Mouse (Mus musculus) kidney, postnatal 0 days (tissue): ENCODE measurements around the gene Rsrc1. TPM values are rescaled to one million over a fixed set of nuclear protein-coding genes. Genes with fewer than 3 reads are reported as not detected.

Source experiments
- ATAC-seq: fragments of 200-750 bp; cut with Nextera tagmentation; replicated peaks from 2 replicates; pipeline ENCODE4 v1.8.0; 2017; ENCODE audit warnings: low read depth, moderate number of reproducible peaks, moderate TSS enrichment, moderate library complexity; ENCODE audit not compliant: low FRiP score
- DNase-seq: peaks from one replicate; pipeline ENCODE4 v3.0.0-alpha.2; 2016; ENCODE audit warnings: low spot score
- H3K27ac ChIP-seq: fragments of 300-500 bp; sonication (generic); 2 replicates; pipeline ENCODE4 v1.5.1; 2014; ENCODE audit warnings: mild to moderate bottlenecking
- H3K27me3 ChIP-seq: fragments of 300-500 bp; sonication (generic); 2 replicates; pipeline ENCODE4 v1.6.1; 2014; ENCODE audit warnings: low read length, mixed read lengths; ENCODE audit not compliant: insufficient read depth
- H3K36me3 ChIP-seq: fragments of 300-500 bp; sonication (generic); 2 replicates; pipeline ENCODE4 v1.6.1; 2014; ENCODE audit warnings: low read length, mixed read lengths; ENCODE audit not compliant: insufficient read depth
- H3K4me1 ChIP-seq: fragments of 300-500 bp; sonication (generic); replicated peaks from 2 replicates; pipeline ENCODE4 v1.6.1; 2014; ENCODE audit warnings: antibody characterized with exemption, low read length, mixed read lengths; ENCODE audit not compliant: insufficient read depth
- H3K4me2 ChIP-seq: fragments of 300-500 bp; sonication (generic); 2 replicates; pipeline ENCODE4 v1.6.1; 2014; ENCODE audit warnings: mild to moderate bottlenecking, low read length, moderate library complexity, mixed read lengths
- H3K4me3 ChIP-seq: fragments of 300-500 bp; sonication (generic); replicated peaks from 2 replicates; pipeline ENCODE4 v1.5.1; 2014; ENCODE audit warnings: low read depth, low read length
- H3K9ac ChIP-seq: fragments of 300-500 bp; sonication (generic); 2 replicates; pipeline ENCODE4 v1.6.1; 2014; ENCODE audit warnings: low read depth, low read length
- H3K9me3 ChIP-seq: fragments of 300-500 bp; sonication (generic); replicated peaks from 2 replicates; pipeline ENCODE4 v1.6.1; 2016; ENCODE audit warnings: low read length, inconsistent platforms, mixed read lengths
- CTCF ChIP-seq: IDR thresholded peaks from 2 replicates; pipeline ENCODE4 v1.5.1; 2016; ENCODE audit warnings: antibody characterized with exemption, low read depth, mild to moderate bottlenecking, moderate library complexity
- WGBS: fragments of 180-500 bp; shearing (Covaris S2); extraction: QIAGEN DNeasy Blood & Tissue Kit; methylation state at CpG from one replicate; pipeline ENCODE4 v1.1.7; 2014; 5-methylcytosine and 5-hydroxymethylcytosine counted together
- polyA plus RNA-seq: library from polyadenylated mRNA; unstranded; fragments of >200 nt; fragmentation: Nextera tagmentation; extraction: Ambion mirVana; gene quantifications from 2 replicates; pipeline ENCODE4 v1.2.1, GENCODE M21; 2015

Gene Rsrc1
- polyA plus RNA-seq, 1 experiment from 2014 or later, result 26.6 TPM

DNA sequence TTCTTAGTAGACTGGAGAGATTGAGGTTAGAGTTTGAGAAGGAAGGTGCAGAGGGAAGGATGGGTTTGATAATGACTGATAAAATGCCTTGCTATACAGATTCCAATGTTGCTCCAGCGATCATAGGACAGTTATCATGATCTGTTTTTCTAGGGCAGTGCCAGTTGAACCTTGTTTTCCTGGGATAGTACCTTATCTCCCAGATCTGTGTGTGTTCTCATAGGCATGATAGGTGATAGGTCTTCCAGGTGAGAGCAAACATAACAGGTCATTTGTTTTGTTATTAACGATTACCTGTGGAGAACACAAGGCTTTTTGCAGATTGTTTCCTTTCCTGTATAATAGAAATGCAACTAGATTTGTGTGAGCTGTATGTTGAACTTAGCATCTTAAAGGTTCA, 94.3 kb downstream of the Rsrc1 start:
- Histone ChIP-seq H3K4me1 (no peaks in the 10 kb centered on the region), H3K4me2 (no peak overlapping the region), H3K27ac (no peak overlapping the region), H3K27me3 (no peaks in the 10 kb centered on the region), H3K36me3 (no peaks in the 10 kb centered on the region), H3K4me3 (no peak overlapping the region), H3K9me3 (no peaks in the 10 kb centered on the region), H3K9ac (no peak overlapping the region)
- TF ChIP-seq CTCF, result no peak
- WGBS, result 86% methylated on average over 2 of the region's 2 CpGs
- ATAC-seq (no peak), DNase-seq (no peak)

DNA sequence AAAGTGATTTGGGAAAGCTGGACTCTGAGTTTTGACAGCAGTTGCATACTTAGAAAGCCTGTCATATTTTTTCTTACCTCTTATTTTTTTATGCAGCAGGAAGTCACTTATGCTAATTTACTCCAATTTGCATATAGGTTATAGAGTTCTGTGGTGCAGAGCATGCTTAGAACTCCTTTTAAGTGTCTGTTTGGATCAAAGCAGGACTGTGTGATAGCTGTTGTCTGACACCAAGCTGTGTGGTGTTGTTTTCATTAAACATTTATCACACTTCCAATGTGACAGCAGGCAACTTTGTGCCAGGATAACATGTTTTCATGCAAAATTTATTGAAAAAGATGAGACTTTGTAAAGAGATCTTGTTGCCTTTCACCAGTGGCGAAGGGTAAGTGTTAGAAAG, 103.6 kb downstream of the Rsrc1 start:
- no peak for TF ChIP-seq CTCF
- DNase-seq (no peak), ATAC-seq (no peak)
- no peak overlapping the region for H3K4me2 ChIP-seq
- H3K36me3 ChIP-seq, result no peaks in the 10 kb centered on the region
- WGBS, result 85% methylated on average over 1 of the region's 1 CpGs
- H3K27ac ChIP-seq, result no peak overlapping the region
- H3K4me3 ChIP-seq, result no peak overlapping the region
- no peaks in the 10 kb centered on the region for H3K4me1 ChIP-seq
- H3K9ac ChIP-seq, result no peak overlapping the region
- no peaks in the 10 kb centered on the region for H3K27me3 ChIP-seq
- no peaks in the 10 kb centered on the region for H3K9me3 ChIP-seq

DNA sequence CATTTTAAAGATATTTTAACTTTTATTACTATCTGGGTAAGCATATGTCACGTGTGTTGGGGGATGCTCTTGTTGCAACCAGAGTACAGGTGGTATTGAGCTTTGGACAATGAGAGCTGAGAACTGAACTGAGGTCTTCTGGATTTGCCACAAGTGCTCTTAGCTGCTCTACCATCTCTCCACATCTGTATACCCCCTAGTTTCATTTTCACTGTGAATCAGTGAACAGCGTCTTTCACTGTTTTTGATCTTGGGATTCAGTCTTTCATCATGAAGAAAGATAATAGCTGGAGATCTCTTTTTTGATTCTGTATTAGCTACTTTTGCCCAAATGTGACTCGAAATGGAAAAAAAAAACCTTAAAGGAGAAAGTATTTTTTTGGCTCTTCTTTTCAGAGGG, 127.2 kb downstream of the Rsrc1 start:
- DNase-seq (no peak), ATAC-seq (no peak)
- Histone ChIP-seq H3K9ac (no peak overlapping the region), H3K27me3 (no peaks in the 10 kb centered on the region), H3K4me1 (no peaks in the 10 kb centered on the region), H3K9me3 (no peaks in the 10 kb centered on the region), H3K27ac (no peak overlapping the region), H3K36me3 (no peaks in the 10 kb centered on the region), H3K4me2 (no peak overlapping the region), H3K4me3 (no peak overlapping the region)
- TF ChIP-seq CTCF, result no peak
- WGBS, result 94% methylated on average over 3 of the region's 3 CpGs

- no peak for DNase-seq
- Histone ChIP-seq H3K4me3 (no peak overlapping the region), H3K27me3 (no peaks in the 10 kb centered on the region), H3K27ac (no peak overlapping the region), H3K4me2 (no peak overlapping the region), H3K9me3 (no peaks in the 10 kb centered on the region), H3K36me3 (no peaks in the 10 kb centered on the region), H3K4me1 (no peaks in the 10 kb centered on the region), H3K9ac (no peak overlapping the region)
- TF ChIP-seq CTCF, result no peak
- ATAC-seq, result no peak
- WGBS, result 79% methylated on average over 4 of the region's 4 CpGs
Observed at GRCm38 (mm10) chr3:67116317-67116716, 135.1 kb downstream of the Rsrc1 start.

GRCm38 (mm10) chr3:67132521-67132920, 151.3 kb downstream of the Rsrc1 start:
- DNase-seq (no peak), ATAC-seq (no peak)
- WGBS, result 81% methylated on average over 3 of the region's 3 CpGs

GRCm38 (mm10) chr3:67135749-67136375, 154.7 kb downstream of the Rsrc1 start:
- no peak for ATAC-seq
- H3K36me3 ChIP-seq, result no peaks in the 10 kb centered on the region
- WGBS, result 95% methylated on average over 2 of the region's 2 CpGs
- H3K4me3 ChIP-seq, result no peak overlapping the region
- no peak for TF ChIP-seq CTCF
- no peaks in the 10 kb centered on the region for H3K4me1 ChIP-seq
- no peak overlapping the region for H3K4me2 ChIP-seq
- no peak overlapping the region for H3K9ac ChIP-seq
- no peak for DNase-seq
- no peaks in the 10 kb centered on the region for H3K27me3 ChIP-seq
- no peak overlapping the region for H3K27ac ChIP-seq
- no peaks in the 10 kb centered on the region for H3K9me3 ChIP-seq

More at GRCm38 (mm10) chr3:67132521-67132920, 151.3 kb downstream of the Rsrc1 start:
- Histone ChIP-seq H3K36me3 (no peaks in the 10 kb centered on the region), H3K4me3 (no peak overlapping the region), H3K4me2 (no peak overlapping the region), H3K27ac (no peak overlapping the region), H3K9ac (no peak overlapping the region), H3K9me3 (no peaks in the 10 kb centered on the region), H3K27me3 (no peaks in the 10 kb centered on the region), H3K4me1 (no peaks in the 10 kb centered on the region)
- TF ChIP-seq CTCF, result no peak

DNA sequence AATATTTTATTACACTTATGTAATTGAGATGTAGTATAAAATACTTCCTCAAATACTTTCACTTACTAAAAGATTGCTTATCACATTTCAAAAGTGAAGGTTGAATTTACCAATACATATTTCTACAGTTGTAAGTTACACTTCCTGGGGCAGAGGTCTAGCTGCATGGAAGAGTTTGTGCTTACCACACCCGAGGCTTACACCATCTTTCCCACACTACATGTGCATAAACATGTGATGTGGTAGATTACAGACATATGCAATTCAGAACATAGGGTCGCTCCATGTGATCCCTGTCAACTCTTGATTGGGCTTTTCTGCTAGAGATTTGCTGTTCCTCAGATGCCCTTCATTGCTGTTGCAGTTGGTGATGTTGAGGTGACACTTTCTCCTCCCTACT, 163.8 kb downstream of the Rsrc1 start:
- H3K4me3 ChIP-seq, result no peak overlapping the region
- TF ChIP-seq CTCF, result no peak
- no peaks in the 10 kb centered on the region for H3K4me1 ChIP-seq
- no peak overlapping the region for H3K4me2 ChIP-seq
- no peaks in the 10 kb centered on the region for H3K36me3 ChIP-seq
- no peak for ATAC-seq
- no peak overlapping the region for H3K9ac ChIP-seq
- H3K27me3 ChIP-seq, result no peaks in the 10 kb centered on the region
- whole genome bisulfite sequencing, result 81% methylated on average over 2 of the region's 2 CpGs
- DNase-seq, result no peak
- no peak overlapping the region for H3K27ac ChIP-seq
- no peaks in the 10 kb centered on the region for H3K9me3 ChIP-seq
